Mouse (Mus musculus): ENCODE results near the gene Il1rap.

GRCm38 (mm10) chr16:26723952-26724747 lies 142.6 kb downstream of the Il1rap start:
- TF ChIP-seq CTCF (IDR thresholded peaks at IDR 0.05; ENCODE audit: extremely low read depth, insufficient read length, insufficient replicate concordance, low read depth, low read length) (no peak), POLR2A (IDR thresholded peaks at IDR 0.05; ENCODE audit: low read depth, low read length) (no peak)

Data from small intestine, adult 2 months (tissue).